Mouse (Mus musculus): ENCODE measurements around the gene Apobec4. TPM values are rescaled to one million over a fixed set of nuclear protein-coding genes. Genes with fewer than 3 reads are reported as not detected.

The Apobec4 gene
- polyA plus RNA-seq, 1 experiment: not detected

DNA sequence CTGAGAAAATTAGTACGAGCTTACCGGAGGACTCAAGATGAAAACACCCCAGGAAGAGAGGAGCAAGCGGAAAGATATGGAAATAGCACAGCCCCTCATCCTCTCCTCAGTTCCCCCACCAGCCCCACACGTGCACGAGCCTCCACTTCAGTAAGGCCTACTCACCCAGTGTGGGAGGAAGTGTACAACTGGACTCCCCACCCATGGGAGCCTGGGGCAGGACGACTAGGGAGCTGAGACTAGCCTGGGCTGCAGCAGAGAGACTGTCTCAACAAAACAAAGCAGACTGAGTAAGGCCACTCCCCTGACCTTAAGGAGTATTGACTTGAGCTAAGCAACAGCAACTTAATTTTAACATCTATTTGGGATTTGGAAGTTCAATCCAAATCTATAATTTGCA, 32.2 kb upstream of the Apobec4 start:
- Histone ChIP-seq H3K4me1 (ENCODE audit: control insufficient read depth, insufficient read depth, low read length) (peaks cover 10% of the 10 kb centered on the region), H3K4me3 (ENCODE audit: insufficient read depth, low read depth, low read length) (no peak overlapping the region), H3K27ac (ENCODE audit: insufficient read depth, low read depth, low read length) (no peak overlapping the region)
- 43% methylated on average over 6 of the region's 6 CpGs for WGBS
- no peak for TF ChIP-seq CTCF (IDR thresholded peaks at IDR 0.05; ENCODE audit: insufficient read depth, low read depth, low read length)
- TF ChIP-seq POLR2A (IDR thresholded peaks at IDR 0.05; ENCODE audit: insufficient read depth, low read depth, low read length): no peak

DNA sequence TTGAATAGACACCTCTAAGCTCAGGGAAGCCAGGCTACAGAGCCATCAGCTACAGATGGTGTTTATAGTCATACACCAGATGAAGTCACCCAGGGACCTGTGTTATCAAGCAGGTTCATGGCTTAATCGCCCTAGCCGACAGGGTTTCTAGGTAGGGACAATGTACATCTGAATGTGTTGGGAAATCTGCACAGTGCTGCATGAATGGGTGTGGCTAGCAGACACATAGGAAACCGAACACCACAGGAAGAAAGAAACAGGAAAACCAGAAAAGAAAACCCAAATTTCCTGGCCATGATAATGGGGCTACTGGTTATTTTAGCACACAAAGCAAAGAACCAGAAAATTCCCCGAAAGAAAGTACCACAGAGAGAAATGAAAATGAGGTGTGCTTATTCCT, 29.4 kb upstream of the Apobec4 start:
- 84% methylated on average over 4 of the region's 4 CpGs for WGBS
- Histone ChIP-seq H3K27ac (ENCODE audit: insufficient read depth, low read depth, low read length) (no peak overlapping the region), H3K4me1 (ENCODE audit: control insufficient read depth, insufficient read depth, low read length) (peaks cover 10% of the 10 kb centered on the region), H3K4me3 (ENCODE audit: insufficient read depth, low read depth, low read length) (no peak overlapping the region)
- no peak for TF ChIP-seq CTCF (IDR thresholded peaks at IDR 0.05; ENCODE audit: insufficient read depth, low read depth, low read length)
- TF ChIP-seq POLR2A (IDR thresholded peaks at IDR 0.05; ENCODE audit: insufficient read depth, low read depth, low read length): no peak

- H3K27ac ChIP-seq (ENCODE audit: insufficient read depth, low read depth, low read length): no peak overlapping the region
- 73% methylated on average over 11 of the region's 11 CpGs for WGBS
- no peak overlapping the region for H3K4me3 ChIP-seq (ENCODE audit: insufficient read depth, low read depth, low read length)
- peaks cover 10% of the 10 kb centered on the region for H3K4me1 ChIP-seq (ENCODE audit: control insufficient read depth, insufficient read depth, low read length)
- TF ChIP-seq CTCF (IDR thresholded peaks at IDR 0.05; ENCODE audit: insufficient read depth, low read depth, low read length) (no peak), POLR2A (IDR thresholded peaks at IDR 0.05; ENCODE audit: insufficient read depth, low read depth, low read length) (no peak)
Observed at GRCm38 (mm10) chr1:152721535-152722198, 28.7 kb upstream of the Apobec4 start.

GRCm38 (mm10) chr1:152724286-152724685, 26.1 kb upstream of the Apobec4 start:
- Histone ChIP-seq H3K4me3 (ENCODE audit: insufficient read depth, low read depth, low read length) (no peak overlapping the region), H3K27ac (ENCODE audit: insufficient read depth, low read depth, low read length) (no peak overlapping the region), H3K4me1 (ENCODE audit: control insufficient read depth, insufficient read depth, low read length) (no peaks in the 10 kb centered on the region)
- TF ChIP-seq CTCF (IDR thresholded peaks at IDR 0.05; ENCODE audit: insufficient read depth, low read depth, low read length): no peak
- no peak for TF ChIP-seq POLR2A (IDR thresholded peaks at IDR 0.05; ENCODE audit: insufficient read depth, low read depth, low read length)

DNA sequence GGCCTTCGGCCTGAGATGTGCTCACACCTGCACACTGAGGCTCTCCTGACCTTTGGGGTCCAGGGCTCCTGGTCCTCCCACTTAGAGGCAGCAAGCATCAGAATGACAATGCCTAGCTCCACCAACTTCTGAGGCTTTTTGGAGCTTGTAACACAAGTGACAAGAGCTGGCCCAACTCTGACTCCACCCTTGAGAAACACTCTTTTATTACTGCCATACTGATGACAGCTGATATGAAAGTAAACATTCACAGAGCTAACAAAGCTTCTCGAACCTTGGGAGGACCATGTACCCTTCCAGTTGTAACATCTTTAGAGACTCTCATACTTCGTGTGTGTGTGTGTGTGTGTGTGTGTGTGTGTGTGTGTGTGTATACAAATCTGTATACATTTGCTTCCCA, 24.3 kb upstream of the Apobec4 start:
- H3K4me1 ChIP-seq (ENCODE audit: control insufficient read depth, insufficient read depth, low read length): no peaks in the 10 kb centered on the region
- WGBS: 76% methylated on average over 3 of the region's 3 CpGs
- H3K27ac ChIP-seq (ENCODE audit: insufficient read depth, low read depth, low read length): no peak overlapping the region
- TF ChIP-seq CTCF (IDR thresholded peaks at IDR 0.05; ENCODE audit: insufficient read depth, low read depth, low read length): no peak
- TF ChIP-seq POLR2A (IDR thresholded peaks at IDR 0.05; ENCODE audit: insufficient read depth, low read depth, low read length): no peak
- H3K4me3 ChIP-seq (ENCODE audit: insufficient read depth, low read depth, low read length): no peak overlapping the region

DNA sequence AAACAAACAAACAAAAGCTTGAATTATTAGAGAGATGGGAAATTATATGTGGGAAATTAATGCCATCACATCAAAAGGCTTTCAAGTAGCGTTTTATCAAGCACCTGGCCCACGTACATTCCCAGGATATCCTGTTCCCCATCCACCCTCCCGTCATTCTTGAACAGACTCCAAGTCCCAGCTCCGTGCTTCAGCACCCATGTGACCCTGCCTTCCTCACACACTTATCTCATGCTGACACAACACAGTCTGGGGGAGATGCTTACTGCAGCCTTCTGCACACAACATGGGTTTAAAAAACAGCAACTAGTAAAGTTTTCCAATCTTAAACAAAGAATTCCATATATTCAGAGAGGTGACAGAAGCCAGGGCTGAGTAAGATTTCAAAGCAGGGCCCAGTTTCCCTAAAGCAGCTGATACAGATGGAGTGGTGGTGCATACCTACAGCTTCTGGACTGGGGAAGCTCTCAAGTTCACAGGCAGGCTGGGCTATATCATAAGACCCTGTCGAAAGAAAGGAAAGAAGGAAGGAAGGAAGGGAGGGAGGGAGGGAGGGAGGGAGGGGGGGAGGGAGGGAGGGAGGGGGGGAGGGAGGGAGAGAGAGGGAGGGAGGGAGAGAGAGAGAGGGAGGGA, 22.6 kb upstream of the Apobec4 start:
- H3K4me1 ChIP-seq (ENCODE audit: control insufficient read depth, insufficient read depth, low read length): no peaks in the 10 kb centered on the region
- TF ChIP-seq POLR2A (IDR thresholded peaks at IDR 0.05; ENCODE audit: insufficient read depth, low read depth, low read length): no peak
- no peak for TF ChIP-seq CTCF (IDR thresholded peaks at IDR 0.05; ENCODE audit: insufficient read depth, low read depth, low read length)
- H3K4me3 ChIP-seq (ENCODE audit: insufficient read depth, low read depth, low read length): no peak overlapping the region
- WGBS: 54% methylated on average over 4 of the region's 5 CpGs
- no peak overlapping the region for H3K27ac ChIP-seq (ENCODE audit: insufficient read depth, low read depth, low read length)

GRCm38 (mm10) chr1:152738793-152739192, 11.6 kb upstream of the Apobec4 start:
- Histone ChIP-seq H3K4me3 (ENCODE audit: insufficient read depth, low read depth, low read length) (no peak overlapping the region), H3K4me1 (ENCODE audit: control insufficient read depth, insufficient read depth, low read length) (peaks cover 2% of the 10 kb centered on the region; the same call in 1 of the 2 replicates), H3K27ac (ENCODE audit: insufficient read depth, low read depth, low read length) (no peak overlapping the region)
- WGBS: 96% methylated on average over 9 of the region's 9 CpGs
- TF ChIP-seq CTCF (IDR thresholded peaks at IDR 0.05; ENCODE audit: insufficient read depth, low read depth, low read length) (no peak), POLR2A (IDR thresholded peaks at IDR 0.05; ENCODE audit: insufficient read depth, low read depth, low read length) (no peak)

- Histone ChIP-seq H3K27ac (ENCODE audit: insufficient read depth, low read depth, low read length) (no peak overlapping the region), H3K4me3 (ENCODE audit: insufficient read depth, low read depth, low read length) (no peak overlapping the region), H3K4me1 (ENCODE audit: control insufficient read depth, insufficient read depth, low read length) (peaks cover 2% of the 10 kb centered on the region; the same call in 1 of the 2 replicates)
- TF ChIP-seq POLR2A (IDR thresholded peaks at IDR 0.05; ENCODE audit: insufficient read depth, low read depth, low read length) (no peak), CTCF (IDR thresholded peaks at IDR 0.05; ENCODE audit: insufficient read depth, low read depth, low read length) (no peak)
- WGBS: 94% methylated on average over 11 of the region's 11 CpGs
Observed at GRCm38 (mm10) chr1:152739374-152739773, 11.0 kb upstream of the Apobec4 start.

- no peak overlapping the region for H3K4me3 ChIP-seq (ENCODE audit: insufficient read depth, low read depth, low read length)
- peaks cover 2% of the 10 kb centered on the region; the same call in 1 of the 2 replicates for H3K4me1 ChIP-seq (ENCODE audit: control insufficient read depth, insufficient read depth, low read length)
- TF ChIP-seq CTCF (IDR thresholded peaks at IDR 0.05; ENCODE audit: insufficient read depth, low read depth, low read length): no peak
- TF ChIP-seq POLR2A (IDR thresholded peaks at IDR 0.05; ENCODE audit: insufficient read depth, low read depth, low read length): no peak
- H3K27ac ChIP-seq (ENCODE audit: insufficient read depth, low read depth, low read length): no peak overlapping the region
- WGBS: 76% methylated on average over 15 of the region's 15 CpGs
Observed at GRCm38 (mm10) chr1:152743095-152743826, 7.1 kb upstream of the Apobec4 start.
